Mouse (Mus musculus) left cerebral cortex, postnatal 10 days (tissue): ENCODE results near the gene 4933434E20Rik. TPM values are rescaled to one million over a fixed set of nuclear protein-coding genes. Genes with fewer than 3 reads are reported as not detected.

Source experiments
- DNase-seq, 2 experiments: peaks; one replicate each; pipeline ENCODE4 v3.0.0; 2021 to 2022; ENCODE audit warnings: low spot score in 2 of 2, mixed read lengths in 1 of 2; ENCODE audit errors: extremely low spot score in 1 of 2
- intact Hi-C: fragments of 180-260 bp; cut with DNase I; formaldehyde crosslinking; loops from one replicate; pipeline ENCODE4 v1.15.1; 2025
- total RNA-seq, 2 experiments: library from RNA; stranded (reverse); gene quantifications; 2 replicates each; pipeline ENCODE4 v1.2.3; 2021

Gene 4933434E20Rik
- total RNA-seq = 10 to 100 TPM; 76.1 to 76.6 TPM

DNA sequence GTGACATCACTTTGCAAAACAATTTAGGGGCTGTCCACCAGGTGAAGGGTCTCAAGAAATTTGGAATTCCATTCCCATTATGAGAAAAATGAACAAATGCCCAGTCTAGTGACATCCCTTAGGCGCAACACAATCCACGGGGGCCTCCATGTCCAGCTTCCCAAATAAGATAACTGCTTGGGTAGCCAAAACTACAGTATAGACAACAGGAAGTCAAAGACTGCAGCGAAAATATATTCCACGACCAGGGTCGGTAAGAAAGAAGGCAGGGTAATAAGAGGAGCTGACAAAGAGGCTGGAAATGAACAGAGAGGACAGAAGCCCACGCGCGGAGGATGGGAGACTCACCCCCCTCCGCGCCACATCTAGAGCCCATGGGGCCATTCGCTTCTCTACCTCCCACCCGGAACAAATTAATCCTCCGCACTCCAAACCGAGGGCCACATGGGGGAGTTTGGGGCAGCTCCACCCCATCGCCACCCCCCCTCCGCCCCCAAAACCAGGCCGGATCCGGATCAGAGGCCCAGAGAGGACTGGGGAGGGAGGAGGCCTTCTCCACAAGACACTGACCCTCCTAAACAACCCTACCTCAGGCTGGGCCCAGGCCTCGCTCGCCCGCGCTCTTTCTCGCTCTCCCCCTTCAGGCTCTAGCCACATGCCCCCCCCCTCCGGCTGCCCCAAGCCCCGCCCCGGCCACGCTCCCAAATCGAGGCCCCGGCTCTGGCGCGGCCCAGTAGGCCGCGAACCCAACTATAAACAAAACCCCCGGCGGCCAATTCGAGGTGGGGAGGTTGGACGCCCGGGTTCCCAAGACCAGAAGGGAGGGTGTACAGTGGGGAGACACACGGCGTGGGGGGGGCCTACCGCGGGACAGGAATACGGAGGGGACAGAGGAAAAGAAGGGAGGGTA lies at the start of gene 4933434E20Rik:
Gene 4933434E20Rik, plus strand, starts transcription at position 196 of the 910 bp plus-strand sequence.
- DNase-seq = peak; percentile 21 to 79
- intact Hi-C loops = no loop called here

GRCm38 (mm10) chr3:90004091-90004796 lies 47.2 kb upstream of the 4933434E20Rik start:
- no peak for DNase-seq
- intact Hi-C loops = no loop called here

DNA sequence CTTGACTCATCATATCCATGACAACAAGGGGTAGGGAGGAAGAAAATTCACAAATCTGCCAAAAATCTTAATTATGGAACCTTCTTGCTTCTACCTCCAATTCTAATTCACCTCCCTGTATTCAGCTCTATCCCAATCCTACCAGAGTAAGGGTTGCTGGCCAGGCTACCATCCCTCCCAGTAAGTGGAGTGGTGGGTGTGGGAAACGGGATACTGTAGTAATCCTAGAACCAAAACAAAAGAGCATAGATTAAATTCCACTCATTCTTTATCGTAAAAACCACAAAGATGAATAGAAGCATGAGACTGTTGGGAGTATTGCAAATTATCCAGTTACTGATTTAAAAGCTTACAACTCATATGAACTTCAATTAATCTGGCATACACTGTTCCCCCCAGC lies 41.1 kb upstream of the 4933434E20Rik start:
- intact Hi-C loops = no loop called here
- no peak for DNase-seq

GRCm38 (mm10) chr3:90016626-90017025 lies 34.8 kb upstream of the 4933434E20Rik start:
- DNase-seq = no peak
- intact Hi-C loops = no loop called here

DNA sequence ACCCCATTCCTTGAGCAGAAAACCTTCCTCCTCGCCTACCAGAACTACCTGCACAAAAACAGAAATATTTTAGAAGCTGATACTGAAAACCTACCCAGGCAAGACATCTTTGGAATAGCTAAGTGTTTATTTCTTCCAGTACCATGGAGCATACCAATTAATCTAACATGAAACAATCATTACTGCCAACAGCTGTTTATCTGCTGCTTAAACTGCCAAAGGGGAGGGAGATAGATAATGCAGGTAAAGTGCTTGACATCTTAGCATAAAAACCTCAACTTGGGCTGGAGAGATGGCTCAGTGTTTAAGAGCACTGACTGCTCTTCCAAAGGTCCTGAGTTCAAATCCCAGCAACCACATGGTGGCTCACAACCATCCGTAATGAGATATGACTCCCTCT lies 16.8 kb upstream of the 4933434E20Rik start:
- intact Hi-C loops = no loop called here
- no peak for DNase-seq

DNA sequence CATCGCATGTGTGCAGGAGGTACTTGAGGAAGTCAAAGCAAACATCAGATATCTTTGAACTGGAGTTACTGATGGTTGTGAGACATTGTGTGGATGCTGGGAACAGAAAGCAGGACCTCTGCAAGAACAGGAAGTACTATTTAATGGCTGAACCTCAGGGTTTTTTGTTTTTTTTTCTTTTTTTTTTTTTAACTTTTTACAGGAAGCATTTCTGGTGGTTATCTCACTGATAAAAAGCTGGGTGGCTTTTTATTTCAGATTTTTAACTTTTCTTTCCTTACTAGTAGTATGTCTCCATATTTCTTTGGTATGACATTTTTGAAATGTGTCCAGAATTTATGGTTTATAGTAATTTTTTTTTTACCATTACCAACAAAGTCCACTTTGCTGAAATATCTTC lies 15.2 kb upstream of the 4933434E20Rik start:
- DNase-seq = no peak

GRCm38 (mm10) chr3:90049691-90050090 lies 1.7 kb upstream of the 4933434E20Rik start:
- intact Hi-C loops = no loop called here
- DNase-seq = no peak

More for the DNA sequence above, 15.2 kb upstream of the 4933434E20Rik start:
- intact Hi-C loops = no loop called here

- intact Hi-C loops = no loop called here
- DNase-seq = peak; percentile 89 to 98
These were observed 1.2 kb downstream of the 4933434E20Rik start, which contains the start of gene Ubap2l for GRCm38 (mm10) chr3:90052351-90053241. Ubap2l (minus strand) TSS chr3:90052628.

DNA sequence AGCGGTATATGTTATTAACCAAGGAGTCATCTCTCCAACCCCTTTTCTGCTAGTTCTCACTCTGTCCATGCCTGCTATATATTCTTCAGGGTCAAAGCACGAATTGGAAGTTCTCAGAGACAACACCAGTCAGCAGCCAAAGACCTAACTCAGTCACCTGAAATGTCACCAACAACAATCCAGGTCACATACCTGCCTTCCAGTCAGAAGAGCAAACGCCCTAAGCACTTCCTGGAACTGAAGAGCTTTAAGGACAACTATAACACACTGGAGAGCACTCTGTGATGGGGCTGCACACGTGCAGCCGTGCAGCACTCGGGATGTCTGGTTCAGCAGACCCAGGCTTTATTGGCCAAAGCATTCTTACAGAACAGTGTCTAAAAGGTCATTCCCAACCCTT lies 10.1 kb downstream of the 4933434E20Rik start:
- no peak for DNase-seq

GRCm38 (mm10) chr3:90062539-90062938 lies 11.1 kb downstream of the 4933434E20Rik start:
- intact Hi-C loops = loop anchor here (1.0 kb wide), 1 partner anchor 30 kb away; no protein-coding TSS in a partner anchor
- no peak for DNase-seq

More for the DNA sequence above, 10.1 kb downstream of the 4933434E20Rik start:
- intact Hi-C loops = no loop called here

GRCm38 (mm10) chr3:90064383-90064782 lies 12.9 kb downstream of the 4933434E20Rik start:
- no peak for DNase-seq
- intact Hi-C loops = no loop called here

- intact Hi-C loops = no loop called here
- peak in 1 of 2 experiments; percentile 28 for DNase-seq
These were observed 14.1 kb downstream of the 4933434E20Rik start for GRCm38 (mm10) chr3:90065553-90065952.

GRCm38 (mm10) chr3:90067851-90068250 lies 16.4 kb downstream of the 4933434E20Rik start:
- intact Hi-C loops = no loop called here
- DNase-seq = no peak

GRCm38 (mm10) chr3:90069688-90070087 lies 18.3 kb downstream of the 4933434E20Rik start:
- intact Hi-C loops = no loop called here
- no peak for DNase-seq

DNA sequence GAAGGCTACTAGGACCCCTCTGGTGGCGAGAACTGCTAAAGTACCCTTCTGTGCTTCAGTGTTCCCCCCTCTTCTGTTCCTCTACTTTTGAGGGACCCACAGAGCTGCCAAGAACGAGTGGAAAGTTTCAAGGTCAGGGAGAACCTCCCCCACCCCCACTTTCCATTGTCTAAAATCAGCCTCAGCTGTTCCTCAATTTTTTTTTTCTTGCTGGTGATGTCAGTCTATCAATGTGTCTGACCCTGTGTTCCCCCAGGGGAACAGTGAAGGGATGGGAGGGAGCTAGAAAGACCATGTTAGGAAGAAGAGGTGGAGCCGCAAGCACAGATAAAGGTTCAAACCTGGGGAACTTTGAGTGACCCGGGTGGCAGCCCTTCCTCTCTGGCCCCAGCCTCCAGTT lies 20.9 kb downstream of the 4933434E20Rik start, which contains the start of gene Tpm3:
Gene Tpm3, plus strand, starts transcription at position 356 of the 400 bp plus-strand sequence.
- no peak for DNase-seq
- intact Hi-C loops = no loop called here

GRCm38 (mm10) chr3:90076921-90077716 lies 25.7 kb downstream of the 4933434E20Rik start:
- intact Hi-C loops = loop anchor here (5.0 kb wide), 1 partner anchor 115 kb away; the partner anchor contains the start of gene Atp8b2
- DNase-seq = peak; percentile 74 to 80

DNA sequence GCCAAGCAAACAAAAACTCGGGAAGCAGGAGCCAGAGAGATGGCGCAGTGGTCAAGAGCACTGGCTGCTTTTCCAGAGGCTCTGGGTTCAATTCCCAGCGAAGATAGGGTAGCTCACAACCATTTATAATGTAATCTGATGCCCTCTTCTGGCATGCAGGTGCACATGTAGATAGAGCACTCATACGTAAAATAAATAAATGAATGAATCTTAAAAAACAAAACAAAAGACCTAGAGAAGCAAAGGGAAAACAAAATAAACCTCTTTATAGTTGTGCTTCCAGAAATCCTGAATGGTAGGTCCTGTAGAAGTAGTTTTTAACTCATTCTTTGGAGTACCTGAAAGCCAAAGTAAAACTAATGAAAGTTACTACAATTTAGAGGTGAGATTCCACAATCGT lies 26.8 kb downstream of the 4933434E20Rik start:
- intact Hi-C loops = loop anchor here (5.0 kb wide), 1 partner anchor 116 kb away; the partner anchor contains the start of gene Atp8b2
- no peak for DNase-seq
